Mouse (Mus musculus) testis, adult 2 months (tissue): ENCODE measurements around the gene Sgf29. TPM values are rescaled to one million over a fixed set of nuclear protein-coding genes. Genes with fewer than 3 reads are reported as not detected.

Experiments used
- H3K27ac ChIP-seq: fragments of 200-500 bp; 2 replicates; pipeline ENCODE4 v1.5.1; 2012; ENCODE audit warnings: low read depth, low read length; ENCODE audit not compliant: control insufficient read depth, insufficient read depth
- H3K27me3 ChIP-seq: fragments of 200-500 bp; 2 replicates; pipeline ENCODE4 v1.6.1; 2012; ENCODE audit warnings: mild to moderate bottlenecking, low read length, moderate library complexity; ENCODE audit not compliant: control insufficient read depth, insufficient read depth
- H3K36me3 ChIP-seq: fragments of 200-500 bp; 2 replicates; pipeline ENCODE4 v1.6.1; 2012; ENCODE audit warnings: mild to moderate bottlenecking, low read length; ENCODE audit not compliant: control insufficient read depth, insufficient read depth
- H3K4me1 ChIP-seq: fragments of 200-500 bp; 2 replicates; pipeline ENCODE4 v1.6.1; 2012; ENCODE audit warnings: low read length; ENCODE audit not compliant: control insufficient read depth, insufficient read depth
- H3K4me3 ChIP-seq: fragments of 200-500 bp; 2 replicates; pipeline ENCODE4 v1.5.1; 2012; ENCODE audit warnings: low read depth, mild to moderate bottlenecking, low read length, moderate library complexity, mixed read lengths; ENCODE audit not compliant: control insufficient read depth
- CTCF ChIP-seq: fragments of 200-500 bp; IDR thresholded peaks from 2 replicates; pipeline ENCODE4 v1.5.1; 2012; ENCODE audit warnings: low read depth, mild to moderate bottlenecking, inconsistent platforms, low read length, moderate library complexity; ENCODE audit not compliant: control insufficient read depth, insufficient read depth, insufficient replicate concordance
- POLR2A ChIP-seq: fragments of 200-500 bp; IDR thresholded peaks from 2 replicates; pipeline ENCODE4 v1.6.1; 2012; ENCODE audit warnings: low read depth, mild to moderate bottlenecking, inconsistent platforms, low read length, moderate library complexity; ENCODE audit not compliant: control insufficient read depth
- polyA plus RNA-seq: library from polyadenylated mRNA; depleted of rRNA; stranded (reverse); fragments of >200 nt; gene quantifications from 2 replicates; pipeline ENCODE4 v1.2.3, GENCODE M21; 2012

Sgf29 gene
- polyA plus RNA-seq, 1 experiment, result 405 TPM

DNA sequence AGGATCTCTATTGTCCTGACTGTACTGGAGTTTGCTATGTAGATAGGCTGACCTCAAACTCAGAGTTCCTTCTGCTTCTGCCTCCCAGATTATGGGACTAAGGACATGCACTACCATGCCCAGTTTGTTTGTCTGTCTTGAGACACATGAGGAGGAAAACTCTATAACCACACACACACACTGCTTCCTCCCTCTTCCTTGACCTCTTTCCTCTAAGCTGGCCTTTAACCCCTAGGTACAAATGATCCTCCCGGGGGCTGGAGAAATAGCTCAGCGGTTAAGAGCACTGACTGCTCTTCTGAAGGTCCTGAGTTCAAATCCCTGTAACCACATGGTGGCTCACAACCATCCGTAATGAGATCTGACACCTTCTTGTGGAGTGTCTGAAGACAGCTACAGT, 4.8 kb upstream of the Sgf29 start:
- Histone ChIP-seq H3K4me3 (no peak overlapping the region), H3K36me3 (no peaks in the 10 kb centered on the region), H3K27ac (no peak overlapping the region), H3K4me1 (no peaks in the 10 kb centered on the region; the same call in 1 of the 2 replicates), H3K27me3 (no peaks in the 10 kb centered on the region)
- TF ChIP-seq POLR2A, result no peak
- TF ChIP-seq CTCF, result no peak

DNA sequence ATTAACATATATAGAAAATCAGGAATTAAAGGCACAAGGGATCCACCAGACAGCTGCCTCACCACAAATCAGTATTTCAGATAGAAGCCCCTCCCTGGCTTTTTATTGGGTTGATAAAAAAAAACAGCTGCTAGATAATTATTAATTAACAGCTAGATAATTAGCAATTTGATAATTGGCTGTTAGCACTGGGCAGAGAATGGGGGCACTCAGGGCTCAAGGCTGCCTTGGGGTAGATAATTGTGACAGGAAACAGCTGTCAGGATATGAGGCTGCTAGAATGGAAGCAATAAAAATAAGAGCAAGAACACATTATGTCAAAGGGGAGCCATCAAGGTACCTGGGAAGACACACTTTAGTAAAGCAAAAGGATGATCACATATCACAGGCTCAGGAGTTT, 4.2 kb upstream of the Sgf29 start:
- Histone ChIP-seq H3K4me3 (no peak overlapping the region), H3K4me1 (no peaks in the 10 kb centered on the region; the same call in 1 of the 2 replicates), H3K27me3 (no peaks in the 10 kb centered on the region), H3K36me3 (no peaks in the 10 kb centered on the region), H3K27ac (no peak overlapping the region)
- TF ChIP-seq CTCF (no peak), POLR2A (no peak)

DNA sequence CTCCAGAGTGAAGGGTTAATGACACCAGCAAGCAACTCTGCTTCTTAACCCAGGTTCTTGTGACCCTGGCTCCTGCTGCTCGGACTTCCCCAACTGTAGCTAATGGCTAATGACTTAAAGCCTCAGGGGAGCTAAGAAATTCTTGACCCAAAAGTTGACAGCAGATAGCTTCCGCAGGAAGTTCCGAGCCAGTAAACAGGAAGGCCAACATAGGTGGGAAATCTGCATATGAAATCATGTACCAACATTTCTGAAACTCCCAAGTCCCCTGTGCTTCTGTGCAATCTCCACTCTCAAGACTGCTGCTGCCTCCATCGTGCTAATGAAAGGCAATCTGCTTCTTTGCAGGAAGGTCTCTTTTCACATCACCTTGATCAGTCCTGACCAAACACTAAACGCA, 3.4 kb upstream of the Sgf29 start:
- TF ChIP-seq POLR2A, result no peak
- no peak for TF ChIP-seq CTCF
- Histone ChIP-seq H3K27me3 (no peaks in the 10 kb centered on the region), H3K36me3 (no peaks in the 10 kb centered on the region), H3K4me3 (no peak overlapping the region), H3K27ac (no peak overlapping the region), H3K4me1 (no peaks in the 10 kb centered on the region; the same call in 1 of the 2 replicates)

DNA sequence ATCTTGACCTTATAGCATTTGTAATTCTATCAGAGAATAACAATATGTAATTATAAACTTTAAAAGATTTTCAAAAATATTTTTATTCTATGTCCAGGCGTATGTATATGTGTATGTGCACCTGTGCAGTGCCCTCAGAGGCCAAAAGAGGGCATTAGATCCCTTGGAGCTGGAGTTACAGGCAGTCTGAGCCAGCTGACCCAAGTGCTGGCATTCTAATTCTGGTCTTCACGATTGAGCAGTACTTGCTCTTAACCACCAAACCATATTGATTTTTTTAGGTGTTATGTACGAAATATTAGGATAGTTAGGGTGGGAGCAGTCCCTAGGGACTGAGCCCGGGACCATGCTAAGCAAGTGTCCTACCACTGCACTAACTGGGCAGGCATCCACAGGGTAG, 623 bp upstream of the Sgf29 start:
- Histone ChIP-seq H3K27me3 (no peaks in the 10 kb centered on the region), H3K36me3 (no peaks in the 10 kb centered on the region), H3K4me3 (peak overlapping the region; percentile 60), H3K4me1 (no peaks in the 10 kb centered on the region; the same call in 1 of the 2 replicates), H3K27ac (no peak overlapping the region)
- TF ChIP-seq CTCF, result no peak
- TF ChIP-seq POLR2A, result no peak

DNA sequence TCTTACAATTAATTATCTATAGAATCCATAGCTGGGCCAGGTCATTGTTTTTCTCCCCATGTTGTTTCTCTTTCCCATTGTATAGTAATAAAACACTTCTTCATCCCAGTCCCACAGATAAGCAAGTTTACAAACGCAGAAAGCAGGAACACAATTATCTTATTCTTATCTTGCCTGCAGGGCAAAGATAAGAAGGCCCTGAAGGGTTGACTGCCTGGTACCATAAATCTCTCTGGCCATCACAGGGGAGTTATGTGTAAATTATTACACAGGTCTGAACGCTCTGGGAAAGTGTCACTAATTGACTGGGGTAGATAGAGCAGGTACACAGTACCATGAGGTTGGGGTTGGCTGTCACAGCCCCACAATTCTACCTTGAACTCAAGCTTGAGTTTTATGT, 1.7 kb downstream of the Sgf29 start:
- no peak overlapping the region for H3K27ac ChIP-seq
- no peaks in the 10 kb centered on the region for H3K27me3 ChIP-seq
- no peak overlapping the region; the same call in 1 of the 2 replicates for H3K4me3 ChIP-seq
- no peaks in the 10 kb centered on the region for H3K36me3 ChIP-seq
- no peaks in the 10 kb centered on the region; the same call in 1 of the 2 replicates for H3K4me1 ChIP-seq
- TF ChIP-seq CTCF (no peak), POLR2A (no peak)

DNA sequence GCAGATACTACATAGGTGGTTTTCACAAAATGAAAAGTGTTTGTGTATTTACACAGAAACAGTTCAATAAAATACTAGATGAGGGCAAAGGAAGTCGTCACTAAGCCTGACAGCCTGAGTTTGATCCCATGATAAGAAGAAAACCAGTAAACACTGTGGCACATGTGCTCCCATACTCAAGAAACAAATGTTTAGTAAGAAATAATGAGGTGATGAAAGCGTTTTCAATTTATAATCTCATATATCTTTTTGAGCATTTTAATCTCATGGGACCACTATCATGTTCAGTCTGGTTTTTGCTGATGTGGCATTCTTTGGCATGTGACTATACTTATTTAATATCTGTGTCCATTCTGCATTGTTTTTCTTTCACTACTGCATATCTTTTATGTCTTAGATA, 4.9 kb downstream of the Sgf29 start:
- Histone ChIP-seq H3K4me3 (no peak overlapping the region), H3K4me1 (no peaks in the 10 kb centered on the region; the same call in 1 of the 2 replicates), H3K27ac (no peak overlapping the region), H3K27me3 (no peaks in the 10 kb centered on the region), H3K36me3 (no peaks in the 10 kb centered on the region)
- TF ChIP-seq CTCF (no peak), POLR2A (no peak)

DNA sequence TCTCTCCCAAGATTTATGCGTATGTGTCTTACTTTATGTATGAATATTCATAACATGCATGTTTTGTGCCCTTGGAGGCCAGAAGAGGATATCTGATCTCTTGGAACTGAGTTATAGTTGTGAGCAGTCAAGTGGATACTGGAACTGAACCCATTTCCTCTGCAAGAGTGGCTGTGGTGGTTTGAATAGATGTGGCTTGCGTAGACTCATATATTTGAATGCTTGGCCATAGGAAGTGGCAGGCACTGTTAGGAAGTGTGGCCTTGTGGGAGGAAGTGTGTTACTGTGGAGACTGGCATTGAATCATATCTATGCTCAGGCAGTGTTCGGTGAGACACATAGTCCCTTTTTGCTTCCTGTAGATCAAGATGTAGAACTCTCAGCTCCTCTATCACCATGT, 6.6 kb downstream of the Sgf29 start:
- H3K4me3 ChIP-seq, result no peak overlapping the region
- no peak overlapping the region for H3K27ac ChIP-seq
- H3K36me3 ChIP-seq, result no peaks in the 10 kb centered on the region
- H3K4me1 ChIP-seq, result no peaks in the 10 kb centered on the region
- H3K27me3 ChIP-seq, result no peaks in the 10 kb centered on the region
- no peak for TF ChIP-seq POLR2A
- no peak for TF ChIP-seq CTCF

DNA sequence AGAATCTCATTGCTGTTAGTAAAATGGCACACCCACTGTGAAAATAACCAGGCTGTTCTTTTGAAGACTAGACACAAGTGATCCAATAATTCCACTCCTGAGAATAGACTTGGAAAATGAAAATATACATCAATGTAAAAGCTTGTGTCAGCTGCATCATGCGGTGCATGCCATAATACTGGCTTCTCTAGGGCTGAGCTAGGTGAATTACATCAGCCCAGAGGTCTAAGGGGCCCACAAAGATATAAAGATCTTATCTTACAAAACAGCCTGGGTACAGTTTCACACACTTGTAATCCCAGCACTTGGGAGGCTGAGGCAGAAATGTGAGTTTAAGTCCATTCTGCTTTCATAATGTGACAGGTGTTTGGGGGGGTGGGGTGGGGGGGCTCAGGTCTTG, 8.4 kb downstream of the Sgf29 start:
- TF ChIP-seq CTCF (no peak), POLR2A (no peak)
- Histone ChIP-seq H3K27me3 (no peaks in the 10 kb centered on the region), H3K4me1 (no peaks in the 10 kb centered on the region), H3K27ac (no peak overlapping the region), H3K4me3 (no peak overlapping the region), H3K36me3 (no peaks in the 10 kb centered on the region)
